Mouse (Mus musculus) E14TG2a.4 (cell line): Measurements from ENCODE around the gene Lsamp.

ENCODE experiments used
- CTCF ChIP-seq: conservative IDR thresholded peaks from 2 replicates; pipeline ENCODE4 v1.5.1; 2014; ENCODE audit warnings: low read length
- NANOG ChIP-seq: IDR thresholded peaks from 2 replicates; pipeline ENCODE4 v1.6.1; 2014; ENCODE audit warnings: borderline replicate concordance, low read length, mixed read lengths

DNA sequence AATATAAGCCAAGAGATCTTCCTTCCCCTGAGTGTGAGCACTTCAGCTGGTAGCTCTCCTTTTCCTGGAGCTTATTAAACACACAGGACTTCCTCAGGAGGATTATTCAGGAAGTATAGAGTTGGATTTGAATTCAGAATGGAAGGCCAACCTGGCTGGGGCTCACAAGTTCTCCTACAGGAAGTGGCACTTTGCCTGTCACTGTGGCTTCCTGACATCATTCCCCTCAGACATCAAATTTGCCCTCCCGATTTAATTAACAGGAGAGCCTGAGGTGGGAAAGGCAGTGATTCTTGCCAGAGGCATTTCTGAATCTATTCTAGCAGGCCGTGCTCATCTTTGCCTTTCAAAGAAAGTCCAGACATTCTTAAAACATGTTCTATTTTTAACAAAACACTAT, 2097.4 kb downstream of the Lsamp start:
- no peak for TF ChIP-seq CTCF
- TF ChIP-seq NANOG = no peak
